Mouse (Mus musculus) stomach, embryonic 16.5 days (tissue): ENCODE data around the gene Anxa11. TPM values are rescaled to one million over a fixed set of nuclear protein-coding genes. Genes with fewer than 3 reads are reported as not detected.
"Not testable (repeated sequence)": the region's sequence is repeated elsewhere in the genome, so short reads cannot be mapped to it uniquely, and the experiment has no call there.

Experiments
- ATAC-seq: fragments of 200-750 bp; cut with Nextera tagmentation; 2 replicates; pipeline ENCODE4 v1.8.0; 2017; ENCODE audit warnings: moderate number of reproducible peaks, moderate TSS enrichment; ENCODE audit not compliant: insufficient read depth, low FRiP score
- H3K27ac ChIP-seq: fragments of 300-500 bp; sonication (generic); 2 replicates; pipeline ENCODE4 v1.5.1; 2014; ENCODE audit warnings: low read length
- H3K27me3 ChIP-seq: fragments of 300-500 bp; sonication (generic); 2 replicates; pipeline ENCODE4 v1.6.1; 2014; ENCODE audit warnings: low read length, control low read depth, mixed read lengths; ENCODE audit not compliant: control insufficient read depth, insufficient read depth
- H3K36me3 ChIP-seq: fragments of 300-500 bp; sonication (generic); 2 replicates; pipeline ENCODE4 v1.6.1; 2014; ENCODE audit warnings: low read length; ENCODE audit not compliant: control insufficient read depth, insufficient read depth
- H3K4me1 ChIP-seq: fragments of 300-500 bp; sonication (generic); 2 replicates; pipeline ENCODE4 v1.6.1; 2014; ENCODE audit warnings: low read length, control low read depth, mixed read lengths; ENCODE audit not compliant: control insufficient read depth, insufficient read depth
- H3K4me2 ChIP-seq: fragments of 300-500 bp; sonication (generic); 2 replicates; pipeline ENCODE4 v1.6.1; 2014; ENCODE audit warnings: low read depth, low read length, mixed read lengths
- H3K4me3 ChIP-seq: fragments of 300-500 bp; sonication (generic); replicated peaks from 2 replicates; pipeline ENCODE4 v1.5.1; 2014; ENCODE audit warnings: mild to moderate bottlenecking, low read length
- H3K9ac ChIP-seq: fragments of 300-500 bp; sonication (generic); 2 replicates; pipeline ENCODE4 v1.6.1; 2014; ENCODE audit warnings: low read length
- H3K9me3 ChIP-seq: fragments of 300-500 bp; sonication (generic); replicated peaks from 2 replicates; pipeline ENCODE4 v1.6.1; 2016; ENCODE audit warnings: low read length, control low read depth; ENCODE audit not compliant: control insufficient read depth
- WGBS: fragments of 180-500 bp; shearing (Covaris S2); extraction: QIAGEN DNeasy Blood & Tissue Kit; methylation state at CpG from one replicate; pipeline ENCODE4 v1.1.7; 2014; 5-methylcytosine and 5-hydroxymethylcytosine counted together
- microRNA-seq: library from miRNA; unstranded; fragments of <30 nt; microRNA quantifications from one replicate; pipeline ENCODE4, GENCODE M21; 2016
- polyA plus RNA-seq: library from polyadenylated mRNA; unstranded; fragments of >200 nt; fragmentation: Nextera tagmentation; extraction: Ambion mirVana; gene quantifications from 2 replicates; pipeline ENCODE4 v1.2.1, GENCODE M21; 2015

Gene Anxa11
- polyA plus RNA-seq, 1 experiment from 2014 or later: 52.1 TPM

DNA sequence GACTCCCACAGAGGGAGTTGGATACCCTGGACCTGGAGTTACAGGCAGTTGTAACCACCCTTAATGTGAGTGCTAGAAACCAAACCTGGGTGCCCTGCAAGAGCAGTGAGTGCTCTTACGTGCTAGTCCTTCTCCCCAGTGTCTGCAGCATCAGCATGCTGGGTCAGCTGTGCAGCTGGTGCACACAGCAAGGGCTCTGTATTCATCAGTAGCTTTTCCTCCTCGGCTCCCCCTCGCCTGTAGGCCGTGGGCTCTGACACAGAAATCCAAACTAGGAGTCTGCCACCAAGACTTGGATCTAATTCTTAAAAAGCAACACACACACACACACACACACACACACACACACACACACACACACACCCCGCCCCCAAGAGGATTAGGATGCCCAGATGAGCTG, 63.3 kb downstream of the Anxa11 start:
- ATAC-seq, H3K9me3 ChIP-seq, H3K4me3 ChIP-seq, H3K9ac ChIP-seq, H3K4me2 ChIP-seq, H3K4me1 ChIP-seq, H3K27ac ChIP-seq, H3K36me3 ChIP-seq, H3K27me3 ChIP-seq: not testable (repeated sequence)
- WGBS: 75% methylated on average over 1 of the region's 5 CpGs

DNA sequence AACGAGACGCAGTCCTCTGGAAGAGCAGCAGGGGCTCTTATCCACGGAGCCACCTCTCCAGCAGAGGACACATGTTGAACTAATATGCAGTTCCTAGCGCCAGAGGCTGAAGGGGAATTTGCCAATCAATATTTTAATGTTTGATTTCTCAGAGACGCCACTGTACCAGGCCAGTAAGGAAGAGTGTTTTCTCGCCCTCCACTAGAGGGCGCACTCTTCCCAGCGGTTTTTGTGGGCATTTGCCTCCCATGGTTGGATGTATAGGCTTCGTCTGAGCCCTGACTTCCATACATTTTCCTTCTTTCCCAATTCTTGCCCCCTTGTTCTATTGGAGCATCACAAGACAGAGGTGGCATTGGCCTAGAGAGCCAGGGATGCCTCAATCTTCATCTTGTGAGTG, 65.3 kb downstream of the Anxa11 start:
- not testable (repeated sequence) for ATAC-seq, H3K4me1 ChIP-seq, H3K27me3 ChIP-seq, H3K36me3 ChIP-seq, H3K9me3 ChIP-seq, H3K4me2 ChIP-seq, H3K27ac ChIP-seq, H3K4me3 ChIP-seq, H3K9ac ChIP-seq
- WGBS: no CpG with 5 or more reads among the region's 9 CpGs

- H3K4me2 ChIP-seq, H3K9ac ChIP-seq, H3K4me3 ChIP-seq, ATAC-seq, H3K27me3 ChIP-seq, H3K36me3 ChIP-seq, H3K27ac ChIP-seq, H3K9me3 ChIP-seq, H3K4me1 ChIP-seq: not testable (repeated sequence)
- WGBS: no CpG with 5 or more reads among the region's 8 CpGs
These were observed 67.0 kb downstream of the Anxa11 start for GRCm38 (mm10) chr14:25908976-25909375.

GRCm38 (mm10) chr14:25918427-25919170, 76.6 kb downstream of the Anxa11 start:
- not testable (repeated sequence) for H3K36me3 ChIP-seq, H3K4me3 ChIP-seq, ATAC-seq, H3K27me3 ChIP-seq, H3K27ac ChIP-seq, H3K9ac ChIP-seq, H3K4me2 ChIP-seq, H3K9me3 ChIP-seq, H3K4me1 ChIP-seq
- no CpG with 5 or more reads among the region's 5 CpGs for WGBS

DNA sequence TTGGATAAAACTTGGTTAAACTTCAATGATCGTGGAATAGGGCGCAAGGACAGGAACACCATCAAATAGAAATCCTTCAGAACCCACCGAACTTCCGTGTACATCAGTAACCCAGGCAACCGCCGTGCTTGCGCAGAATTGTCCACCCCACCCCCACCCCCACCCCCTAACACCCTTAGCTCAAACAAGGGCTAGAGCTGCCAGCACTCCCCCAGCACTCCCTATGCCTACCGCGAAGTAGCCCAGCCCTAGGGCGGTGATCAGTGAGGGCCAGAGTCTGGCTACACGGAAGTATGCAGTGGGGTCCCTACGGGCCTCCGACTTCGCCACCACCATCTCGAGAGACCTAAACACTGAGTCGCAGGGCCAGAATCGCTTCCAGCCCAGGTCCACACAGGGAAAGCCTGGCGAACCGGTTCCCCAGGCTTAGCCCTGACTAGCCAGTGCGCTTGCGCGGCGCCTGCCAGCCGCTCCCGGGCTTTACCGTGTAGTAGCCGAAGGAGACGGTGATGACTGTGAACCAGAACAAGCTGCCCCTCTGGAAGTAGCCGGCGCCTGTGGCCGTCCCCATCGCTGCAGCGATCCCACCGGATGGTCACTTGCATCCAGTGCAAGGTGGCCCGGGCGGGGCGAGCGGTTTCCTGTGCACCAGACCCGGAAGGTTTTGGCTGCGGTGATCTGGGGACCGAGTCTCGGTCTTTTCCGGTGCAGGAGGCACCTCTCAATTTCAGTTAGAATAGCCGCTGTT, 85.0 kb downstream of the Anxa11 start:
- H3K4me3 ChIP-seq, H3K9me3 ChIP-seq, H3K4me1 ChIP-seq, H3K27ac ChIP-seq, H3K4me2 ChIP-seq, H3K9ac ChIP-seq, H3K36me3 ChIP-seq, H3K27me3 ChIP-seq: not testable (repeated sequence)
- no CpG with 5 or more reads among the region's 44 CpGs for WGBS
- ATAC-seq: peak; percentile 85

- H3K4me2 ChIP-seq, H3K4me1 ChIP-seq, H3K27me3 ChIP-seq, H3K9ac ChIP-seq, H3K27ac ChIP-seq, H3K4me3 ChIP-seq, H3K9me3 ChIP-seq, H3K36me3 ChIP-seq: not testable (repeated sequence)
- peak; percentile 89 for ATAC-seq
- WGBS: no CpG with 5 or more reads among the region's 10 CpGs
These were observed 85.6 kb downstream of the Anxa11 start, which contains the start of gene Tmem254a for GRCm38 (mm10) chr14:25927562-25927881. Gene Tmem254a (minus strand): TSS chr14:25927672.

Small RNA genes within 50 kb of the gene (microRNA-seq; reads per million reads assigned to microRNA genes)
- not detected for gene Gm23701

Other genes with a start within 250 kb of the Anxa11 start
- gene Ppif, start 148.0 kb upstream of the Anxa11 start, polyA plus RNA-seq: 47.7 and 69.3 TPM in 2 replicates
- 15.3 and 17.1 TPM in 2 replicates for gene Zcchc24, start 73.1 kb upstream of the Anxa11 start, polyA plus RNA-seq
- 3.1 TPM in 1 of 2 replicates, not detected in the other for gene Plac9a, start 60.9 kb downstream of the Anxa11 start, polyA plus RNA-seq
- gene Tmem254a, start 85.5 kb downstream of the Anxa11 start, polyA plus RNA-seq: 6.5 and 7.0 TPM in 2 replicates
- 0.14 TPM in 1 of 2 replicates, not detected in the other for gene Cphx1, start 96.1 kb downstream of the Anxa11 start, polyA plus RNA-seq
- gene Duxbl1, start 136.4 kb downstream of the Anxa11 start, polyA plus RNA-seq: 1.3 and 2.2 TPM in 2 replicates
- 55.8 and 60.4 TPM in 2 replicates for gene Gm9780, start 200.6 kb downstream of the Anxa11 start, polyA plus RNA-seq
- 47.8 and 56.8 TPM in 2 replicates for gene Tmem254c, start 225.2 kb downstream of the Anxa11 start, polyA plus RNA-seq
- not detected in 2 replicates for gene Cphx2, start 239.4 kb downstream of the Anxa11 start, polyA plus RNA-seq
- 0.31 TPM in 1 of 2 replicates, not detected in the other for gene Cphx3, start 240.1 kb downstream of the Anxa11 start, polyA plus RNA-seq